Mouse (Mus musculus) limb, embryonic 14.5 days (tissue): ENCODE results near the gene Tmed8. TPM values are rescaled to one million over a fixed set of nuclear protein-coding genes. Genes with fewer than 3 reads are reported as not detected.
"Not testable (repeated sequence)": the region's sequence is repeated elsewhere in the genome, so short reads cannot be mapped to it uniquely, and the experiment has no call there.

Experiments used
- ATAC-seq: fragments of 200-750 bp; cut with Nextera tagmentation; 2 replicates; pipeline ENCODE4 v1.8.0; 2017; ENCODE audit warnings: low read depth, moderate number of reproducible peaks, moderate TSS enrichment; ENCODE audit not compliant: low FRiP score
- DNase-seq: peaks from one replicate; pipeline ENCODE4 v3.0.0-alpha.2; 2015; ENCODE audit warnings: low spot score
- H3K27ac ChIP-seq: fragments of 300-500 bp; sonication (generic); replicated peaks from 2 replicates; pipeline ENCODE4 v1.5.1; 2014; ENCODE audit warnings: low read depth, mild to moderate bottlenecking, low read length, moderate library complexity, mixed read lengths
- H3K27me3 ChIP-seq: fragments of 300-500 bp; sonication (generic); 2 replicates; pipeline ENCODE4 v1.6.1; 2014; ENCODE audit warnings: low read length, mixed read lengths; ENCODE audit not compliant: control insufficient read depth, insufficient read depth
- H3K36me3 ChIP-seq: fragments of 300-500 bp; sonication (generic); 2 replicates; pipeline ENCODE4 v1.6.1; 2014; ENCODE audit warnings: mild to moderate bottlenecking, low read length, moderate library complexity, mixed read lengths; ENCODE audit not compliant: control insufficient read depth, insufficient read depth
- H3K4me1 ChIP-seq: fragments of 300-500 bp; sonication (generic); 2 replicates; pipeline ENCODE4 v1.6.1; 2014; ENCODE audit warnings: antibody characterized with exemption, low read length, mixed read lengths; ENCODE audit not compliant: control insufficient read depth, insufficient read depth
- H3K4me2 ChIP-seq: fragments of 300-500 bp; sonication (generic); replicated peaks from 2 replicates; pipeline ENCODE4 v1.6.1; 2014; ENCODE audit warnings: low read depth, mild to moderate bottlenecking, low read length, moderate library complexity; ENCODE audit not compliant: severe bottlenecking
- H3K4me3 ChIP-seq: fragments of 300-500 bp; sonication (generic); replicated peaks from 2 replicates; pipeline ENCODE4 v1.5.1; 2014; ENCODE audit warnings: low read length
- H3K9ac ChIP-seq: fragments of 300-500 bp; sonication (generic); 2 replicates; pipeline ENCODE4 v1.6.1; 2014; ENCODE audit warnings: mild to moderate bottlenecking, low read depth, low read length, moderate library complexity; ENCODE audit not compliant: severe bottlenecking
- H3K9me3 ChIP-seq: fragments of 300-500 bp; sonication (generic); 2 replicates; pipeline ENCODE4 v1.6.1; 2016; ENCODE audit warnings: low read length; ENCODE audit not compliant: control insufficient read depth
- POLR2A ChIP-seq: fragments of 200-500 bp; IDR thresholded peaks from 2 replicates; pipeline ENCODE4 v1.8.0; 2012; ENCODE audit warnings: inconsistent platforms, mild to moderate bottlenecking, moderate library complexity, borderline replicate concordance; ENCODE audit not compliant: insufficient read depth, insufficient read length; ENCODE audit errors: extremely low read depth
- WGBS: fragments of 180-500 bp; shearing (Covaris S2); extraction: QIAGEN DNeasy Blood & Tissue Kit; methylation state at CpG from one replicate; pipeline ENCODE4 v1.1.7; 2014; 5-methylcytosine and 5-hydroxymethylcytosine counted together
- polyA plus RNA-seq, 2 experiments: library from polyadenylated mRNA; depleted of rRNA in 1 of 2; stranded (reverse) in 1 of 2; unstranded in 1 of 2; fragments of >200 nt; fragmentation: Nextera tagmentation in 1 of 2; extraction: Ambion mirVana in 1 of 2; gene quantifications; 2 replicates each; pipeline versions ENCODE4 v1.2.1 to v1.2.3; 2012 to 2014

Tmed8 gene
- polyA plus RNA-seq, 2 experiments, result 2.9 to 6.2 TPM

GRCm38 (mm10) chr12:87160815-87161214 is 39.4 kb downstream of the Tmed8 start:
- Histone ChIP-seq H3K9me3 (no peaks in the 10 kb centered on the region), H3K9ac (no peak overlapping the region), H3K36me3 (peaks cover 10% of the 10 kb centered on the region), H3K4me1 (no peaks in the 10 kb centered on the region), H3K4me3 (no peak overlapping the region), H3K27me3 (no peaks in the 10 kb centered on the region), H3K4me2 (no peak overlapping the region), H3K27ac (no peak overlapping the region)
- no peak for TF ChIP-seq POLR2A
- no peak for ATAC-seq
- 88% methylated on average over 5 of the region's 5 CpGs for WGBS
- no peak for DNase-seq

DNA sequence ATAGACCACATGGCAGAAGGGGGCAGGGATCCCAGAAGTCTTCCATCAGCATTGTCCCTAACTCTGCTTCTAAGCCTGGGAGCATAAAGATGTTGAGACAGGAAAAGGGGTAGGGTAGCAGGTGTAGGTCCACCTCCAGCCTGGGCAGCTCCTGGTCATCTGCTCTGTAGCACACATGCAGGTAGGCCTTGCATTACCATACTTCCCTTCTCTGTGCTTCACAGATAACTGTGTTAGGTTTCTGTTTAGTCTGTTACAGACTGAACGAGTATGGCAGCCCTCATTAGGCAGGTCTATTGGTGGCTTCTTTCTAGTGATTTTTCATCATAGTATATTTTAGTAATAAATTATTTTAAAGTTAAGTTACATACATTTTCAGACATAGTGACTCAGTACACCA is 39.9 kb downstream of the Tmed8 start:
- 81% methylated on average over 1 of the region's 1 CpGs for WGBS
- H3K27ac ChIP-seq, result no peak overlapping the region

DNA sequence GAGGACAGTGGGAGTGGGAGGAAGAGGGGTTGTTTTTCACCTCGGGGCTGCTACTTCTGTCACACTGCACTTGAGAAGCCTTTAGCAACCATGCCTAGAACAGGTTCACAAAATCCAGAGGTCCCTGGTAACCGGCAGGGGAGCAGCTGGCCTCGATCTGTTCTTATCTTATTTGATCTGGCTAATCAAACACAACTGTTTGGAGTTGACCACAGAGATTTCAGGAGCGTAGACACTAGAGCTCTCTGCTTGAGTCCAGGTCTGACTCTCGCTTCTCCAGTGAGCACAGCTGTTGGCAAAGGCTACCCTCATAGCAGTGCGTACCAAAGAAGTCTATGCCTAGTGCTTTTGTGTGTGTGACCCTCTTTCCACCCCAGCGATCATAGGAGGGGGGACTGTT is 42.2 kb downstream of the Tmed8 start:
- no peak overlapping the region for H3K4me2 ChIP-seq
- 81% methylated on average over 7 of the region's 7 CpGs for WGBS
- no peak for TF ChIP-seq POLR2A

More for the DNA sequence above, 39.9 kb downstream of the Tmed8 start:
- no peak for ATAC-seq
- no peaks in the 10 kb centered on the region for H3K4me1 ChIP-seq
- DNase-seq, result no peak
- no peak overlapping the region for H3K4me2 ChIP-seq
- no peaks in the 10 kb centered on the region for H3K9me3 ChIP-seq
- peaks cover 14% of the 10 kb centered on the region for H3K36me3 ChIP-seq
- TF ChIP-seq POLR2A, result no peak
- no peak overlapping the region for H3K4me3 ChIP-seq
- H3K9ac ChIP-seq, result no peak overlapping the region
- H3K27me3 ChIP-seq, result no peaks in the 10 kb centered on the region

DNA sequence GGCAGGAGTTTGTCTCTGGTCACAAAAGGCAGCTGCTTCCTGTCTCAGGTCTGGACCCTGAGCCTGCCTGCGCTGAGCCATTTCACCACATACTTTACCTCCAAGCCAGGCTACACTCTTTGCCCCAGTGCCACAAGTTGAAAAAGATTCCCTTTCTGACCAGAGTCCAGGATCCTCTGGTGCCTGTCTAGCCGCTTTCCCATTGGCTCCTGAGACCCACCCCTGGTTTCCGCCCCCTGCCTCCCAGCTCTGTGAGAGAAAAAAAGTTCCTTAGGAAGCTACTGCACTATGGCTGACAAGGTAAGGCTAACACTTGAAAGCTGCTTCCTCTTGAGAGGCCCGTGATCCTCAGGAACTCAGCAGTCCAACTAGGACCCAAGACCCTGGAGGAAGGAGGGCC is 42.9 kb downstream of the Tmed8 start:
- Histone ChIP-seq H3K27ac (no peak overlapping the region), H3K4me2 (no peak overlapping the region), H3K4me3 (no peak overlapping the region), H3K9me3 (no peaks in the 10 kb centered on the region), H3K9ac (0 out of 2 replicates have a peak overlapping the region, but pooled peaks have one; percentile 2), H3K4me1 (no peaks in the 10 kb centered on the region), H3K27me3 (no peaks in the 10 kb centered on the region), H3K36me3 (peaks cover 10% of the 10 kb centered on the region)
- ATAC-seq (no peak), DNase-seq (no peak)
- TF ChIP-seq POLR2A, result no peak
- 52% methylated on average over 4 of the region's 4 CpGs for WGBS

More for the DNA sequence above, 42.2 kb downstream of the Tmed8 start:
- H3K4me3 ChIP-seq, result no peak overlapping the region
- H3K36me3 ChIP-seq, result peaks cover 10% of the 10 kb centered on the region
- H3K4me1 ChIP-seq, result no peaks in the 10 kb centered on the region
- no peaks in the 10 kb centered on the region for H3K9me3 ChIP-seq
- no peaks in the 10 kb centered on the region for H3K27me3 ChIP-seq
- H3K9ac ChIP-seq, result no peak overlapping the region
- H3K27ac ChIP-seq, result no peak overlapping the region
- DNase-seq, result no peak
- no peak for ATAC-seq

DNA sequence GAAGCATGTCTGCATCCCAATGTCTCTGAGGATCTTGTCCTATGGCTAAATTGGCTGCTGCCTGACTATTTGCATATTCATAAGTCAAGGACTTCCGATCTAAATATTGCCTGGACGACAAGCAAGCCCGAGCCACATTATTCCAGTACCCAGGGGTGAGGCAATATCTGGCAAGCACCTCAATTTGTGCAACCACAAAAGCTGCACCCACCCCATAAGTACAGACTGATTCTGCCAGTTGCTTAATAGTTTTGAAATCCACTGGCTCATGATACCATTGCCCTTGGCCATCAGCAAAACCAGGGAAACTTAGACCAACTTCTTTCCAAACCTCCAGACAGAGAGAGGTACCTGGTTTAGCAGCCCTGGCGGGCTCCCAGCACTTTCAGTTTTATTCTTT is 45.8 kb downstream of the Tmed8 start:
- H3K27ac ChIP-seq, H3K4me2 ChIP-seq, ATAC-seq, H3K9ac ChIP-seq, H3K9me3 ChIP-seq, H3K4me1 ChIP-seq, DNase-seq, H3K27me3 ChIP-seq, H3K4me3 ChIP-seq: not testable (repeated sequence)
- WGBS, result 92% methylated on average over 4 of the region's 4 CpGs
- peaks cover 12% of the 10 kb centered on the region for H3K36me3 ChIP-seq

GRCm38 (mm10) chr12:87149471-87149870 is 50.8 kb downstream of the Tmed8 start:
- DNase-seq (no peak), ATAC-seq (no peak)
- Histone ChIP-seq H3K4me3 (no peak overlapping the region), H3K9me3 (peaks cover 8% of the 10 kb centered on the region; the same call in 1 of the 2 replicates), H3K4me2 (no peak overlapping the region), H3K4me1 (peaks cover 7% of the 10 kb centered on the region; the same call in 1 of the 2 replicates), H3K27ac (no peak overlapping the region), H3K36me3 (peaks cover 7% of the 10 kb centered on the region; the same call in 1 of the 2 replicates), H3K27me3 (no peaks in the 10 kb centered on the region), H3K9ac (no peak overlapping the region)
- TF ChIP-seq POLR2A, result no peak
- 98% methylated on average over 5 of the region's 5 CpGs for WGBS
